Mouse (Mus musculus) spleen, adult 2 months (tissue): ENCODE results near the gene Casp12.

Source experiments
- CTCF ChIP-seq: fragments of 200-500 bp; IDR thresholded peaks from 2 replicates; pipeline ENCODE4 v1.5.1; 2011; ENCODE audit warnings: mild to moderate bottlenecking, inconsistent platforms; ENCODE audit not compliant: insufficient read depth, insufficient read length, insufficient replicate concordance; ENCODE audit errors: extremely low read depth
- POLR2A ChIP-seq: fragments of 200-500 bp; IDR thresholded peaks from 2 replicates; pipeline ENCODE4 v1.6.1; 2011; ENCODE audit warnings: low read depth, low read length, inconsistent platforms

GRCm38 (mm10) chr9:5328204-5328603 is 17.0 kb upstream of the Casp12 start:
- TF ChIP-seq CTCF (no peak), POLR2A (no peak)
